Mouse (Mus musculus) urinary bladder, postnatal 10 days (tissue): ENCODE data around the gene Tnpo2.
A peak's percentile ranks its signal among the peaks of the same experiment; 100 is the strongest.

ENCODE experiments used
- DNase-seq: peaks from one replicate; pipeline ENCODE4 v3.0.0; 2022; ENCODE audit warnings: low spot score

Gene Tnpo2

DNA sequence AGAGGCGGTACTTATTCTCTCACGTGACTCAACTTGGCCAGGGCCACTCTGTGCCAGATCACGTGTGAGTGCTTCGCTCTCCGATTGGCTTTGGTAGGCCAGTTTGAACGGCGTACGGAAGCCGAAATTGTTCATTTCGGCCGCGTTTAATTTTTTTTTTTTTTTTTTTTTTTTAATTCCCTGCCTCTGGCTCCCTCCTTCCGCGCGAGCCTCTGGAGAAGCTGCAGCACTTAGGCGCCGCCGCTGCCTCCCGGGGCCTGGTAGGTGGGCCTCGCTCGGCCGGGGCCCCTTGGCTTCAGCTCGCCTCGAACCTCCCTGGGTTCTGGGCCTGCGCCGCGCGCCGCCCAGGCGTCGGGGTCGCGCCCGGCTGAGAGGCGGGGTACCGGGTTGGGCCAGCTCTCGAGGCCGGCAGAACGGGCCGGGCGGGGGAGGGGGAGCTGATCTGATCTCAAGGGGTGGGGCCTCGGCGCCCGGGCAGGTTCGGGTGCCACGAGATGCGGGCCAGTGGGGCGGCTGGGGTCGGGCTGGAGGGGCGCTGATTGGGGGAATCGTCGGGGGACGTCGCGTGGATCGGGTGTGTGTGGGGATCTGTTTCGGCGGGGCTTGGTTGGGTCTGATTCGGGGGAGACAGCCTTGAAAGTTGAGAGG is at the start of gene Tnpo2:
Gene Tnpo2 (plus strand): TSS at position 198 of the 648 bp plus-strand sequence.
- peak; percentile 61 for DNase-seq

DNA sequence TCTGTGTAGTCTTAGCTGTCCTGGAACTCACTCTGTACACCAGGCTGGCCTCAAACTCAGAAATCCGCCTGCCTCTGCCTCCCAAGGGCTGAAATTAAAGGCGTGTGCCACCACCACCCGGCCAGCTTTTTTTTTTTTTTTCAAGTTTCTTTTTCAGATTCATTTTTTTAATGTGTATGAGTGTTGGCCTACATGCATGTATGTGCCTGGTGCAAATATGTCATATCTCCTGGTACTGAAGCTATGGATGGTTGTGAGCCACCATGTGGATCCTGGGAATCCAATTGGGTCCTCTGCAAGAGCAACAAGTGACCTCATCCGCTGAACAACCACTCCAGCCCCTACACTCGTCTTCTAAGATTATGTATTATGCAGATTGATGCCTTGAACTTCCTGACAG is 49.3 kb upstream of the Tnpo2 start:
- DNase-seq = no peak

DNA sequence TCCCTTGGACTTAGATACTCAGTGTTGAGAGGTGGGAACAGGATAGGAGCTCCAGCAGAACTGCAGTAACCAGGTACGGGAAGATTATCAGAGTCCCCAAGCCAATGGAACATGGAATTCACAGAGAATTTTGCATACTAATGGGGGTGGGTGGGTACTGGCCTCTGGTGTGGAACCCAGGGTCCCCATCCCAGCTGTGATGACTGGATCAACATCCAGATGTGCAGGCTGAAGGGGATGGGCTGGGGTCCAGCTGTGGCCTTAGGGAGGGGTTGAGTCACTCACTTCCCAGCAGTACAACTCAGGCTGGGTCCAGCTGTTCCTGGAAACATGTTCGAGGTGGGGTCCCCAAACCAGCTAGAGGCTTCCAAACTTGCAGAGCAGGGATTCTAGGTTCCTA is 48.8 kb upstream of the Tnpo2 start:
- no peak for DNase-seq

DNA sequence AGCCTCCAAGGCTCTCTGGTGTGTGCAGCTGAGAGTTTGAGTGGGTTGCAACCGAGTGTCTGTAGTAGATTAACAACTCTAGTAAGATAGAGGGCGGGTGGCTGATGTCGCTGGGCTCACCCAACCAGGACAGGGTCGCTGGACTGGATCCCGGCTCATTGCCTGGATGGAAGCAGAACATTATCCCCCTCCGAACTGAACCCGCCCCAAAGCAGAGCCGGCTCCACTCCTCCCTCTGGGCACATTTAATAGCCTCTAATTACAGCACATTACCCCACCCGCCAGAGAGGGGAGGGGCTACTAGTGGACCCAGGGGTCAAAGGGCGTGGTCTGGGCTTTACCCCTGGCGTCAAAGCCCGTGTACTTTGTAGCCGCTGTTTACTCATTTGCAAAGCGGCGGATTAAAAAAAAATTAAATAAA is 47.4 kb upstream of the Tnpo2 start:
- no peak for DNase-seq

DNA sequence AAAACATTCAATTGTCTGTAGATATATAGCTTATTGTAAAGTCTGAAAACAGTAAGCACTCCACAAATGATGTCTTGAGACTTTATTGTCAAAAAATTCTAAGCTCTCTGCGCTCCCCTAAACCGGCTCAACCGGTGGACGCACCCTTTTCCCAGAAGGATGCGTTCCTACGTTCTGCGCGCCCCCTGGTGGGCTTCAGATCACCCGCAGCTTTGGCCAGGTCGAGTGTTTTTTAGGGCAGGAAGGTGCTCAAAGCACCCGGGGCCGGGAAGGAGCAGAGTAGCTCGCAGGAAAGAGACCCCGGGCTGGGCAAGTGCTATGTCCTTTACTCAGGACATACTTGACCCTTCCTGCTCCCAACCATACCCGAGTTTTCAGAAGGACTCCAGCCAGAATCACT is 46.9 kb upstream of the Tnpo2 start:
- peak; percentile 87 for DNase-seq

DNA sequence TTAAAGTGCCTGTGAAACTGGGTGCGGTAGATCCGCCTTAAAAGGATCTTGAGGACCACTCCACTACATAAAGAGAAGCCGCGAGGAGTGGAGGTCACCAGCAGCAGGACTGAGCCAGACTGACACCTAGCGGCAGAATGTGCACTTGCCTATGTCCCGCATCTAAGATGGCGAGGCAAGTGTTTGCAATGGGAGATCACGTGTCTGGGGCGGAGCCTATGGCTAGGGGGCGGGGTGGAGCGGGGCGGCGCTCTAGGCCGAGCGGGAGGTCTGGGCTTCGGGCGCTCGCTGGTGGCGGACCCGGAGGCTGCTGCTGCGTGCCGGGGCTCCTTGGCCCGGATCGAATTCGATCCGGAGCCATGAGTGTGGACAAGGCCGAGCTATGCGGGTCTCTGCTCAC is 46.4 kb upstream of the Tnpo2 start, which contains the start of gene Hook2:
Gene Hook2 (plus strand): TSS at position 255 of the 400 bp plus-strand sequence.
- DNase-seq = peak; percentile 91

DNA sequence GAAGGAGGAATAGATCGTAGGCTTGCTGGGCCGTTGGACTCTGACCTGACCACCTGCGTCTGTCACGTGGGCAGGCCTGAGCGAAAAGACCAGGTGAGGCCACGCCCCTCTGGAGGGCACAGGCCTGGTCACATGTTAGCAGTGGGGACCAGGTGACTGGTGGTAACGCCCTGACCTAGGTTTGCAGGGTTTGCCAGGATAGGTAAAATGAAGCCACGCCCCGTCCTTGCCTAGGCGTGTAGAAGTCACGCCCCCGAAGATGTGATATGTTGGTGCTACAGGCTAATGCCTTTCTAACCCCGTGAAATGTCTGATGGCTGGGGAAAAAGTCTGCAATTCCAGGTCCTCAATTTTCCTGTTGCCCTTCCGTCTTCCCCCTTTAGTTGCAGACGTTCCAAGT is 45.9 kb upstream of the Tnpo2 start:
- no peak for DNase-seq

DNA sequence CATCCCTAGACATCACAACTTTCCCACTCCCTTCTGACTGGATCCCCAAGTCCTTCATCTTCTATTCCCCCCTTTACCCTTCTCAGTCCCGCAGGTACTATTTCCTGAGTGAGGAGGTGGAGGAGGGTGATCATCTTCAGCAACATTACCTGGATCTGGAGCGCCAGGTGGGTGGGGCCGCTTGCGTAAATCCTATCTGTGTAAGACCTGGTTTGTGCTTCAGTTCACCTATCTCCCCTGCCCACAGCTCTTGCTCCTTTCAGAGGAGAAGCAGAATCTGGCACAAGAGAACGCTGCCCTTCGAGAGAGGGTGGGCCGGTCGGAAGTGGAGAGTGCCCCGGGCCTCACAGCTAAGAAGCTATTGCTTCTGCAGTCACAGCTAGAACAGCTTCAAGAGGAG is 42.3 kb upstream of the Tnpo2 start:
- no peak for DNase-seq

DNA sequence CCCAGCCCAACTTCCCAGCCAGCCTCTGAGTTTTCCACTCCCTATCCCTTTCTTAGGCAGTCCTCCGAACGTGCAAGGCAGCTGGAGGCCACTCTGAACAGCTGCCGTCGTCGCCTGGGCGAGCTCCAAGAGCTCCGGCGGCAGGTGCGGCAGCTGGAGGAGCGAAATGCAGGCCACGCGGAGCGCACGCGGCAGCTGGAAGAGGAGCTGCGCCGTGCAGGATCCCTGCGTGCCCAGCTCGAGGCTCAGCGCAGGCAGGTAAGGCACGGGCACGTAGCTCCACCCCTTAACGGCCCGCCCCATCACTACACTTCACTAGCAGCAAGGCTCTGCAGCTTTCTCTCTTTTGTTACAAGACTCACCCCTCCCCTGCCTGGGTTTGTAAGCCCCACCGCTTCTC is 41.0 kb upstream of the Tnpo2 start:
- no peak for DNase-seq

DNA sequence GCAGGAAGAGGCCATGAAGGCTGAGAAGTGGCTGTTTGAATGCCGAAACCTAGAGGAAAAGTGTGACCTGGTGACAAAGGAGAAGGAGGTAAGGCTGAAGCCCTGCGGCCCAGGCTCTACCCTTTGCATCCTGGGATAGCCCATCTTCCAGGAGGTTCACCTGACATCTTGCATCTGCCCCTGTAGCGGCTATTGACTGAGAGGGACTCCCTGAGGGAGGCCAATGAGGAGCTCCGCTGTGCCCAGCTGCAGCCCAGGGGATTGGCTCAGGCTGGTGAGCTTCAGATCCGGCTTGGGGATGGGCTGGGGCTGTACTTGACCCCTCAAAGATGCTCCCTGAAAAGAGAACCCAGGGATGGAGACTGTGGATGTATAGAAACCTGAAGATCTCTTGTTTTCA is 39.7 kb upstream of the Tnpo2 start:
- no peak for DNase-seq

DNA sequence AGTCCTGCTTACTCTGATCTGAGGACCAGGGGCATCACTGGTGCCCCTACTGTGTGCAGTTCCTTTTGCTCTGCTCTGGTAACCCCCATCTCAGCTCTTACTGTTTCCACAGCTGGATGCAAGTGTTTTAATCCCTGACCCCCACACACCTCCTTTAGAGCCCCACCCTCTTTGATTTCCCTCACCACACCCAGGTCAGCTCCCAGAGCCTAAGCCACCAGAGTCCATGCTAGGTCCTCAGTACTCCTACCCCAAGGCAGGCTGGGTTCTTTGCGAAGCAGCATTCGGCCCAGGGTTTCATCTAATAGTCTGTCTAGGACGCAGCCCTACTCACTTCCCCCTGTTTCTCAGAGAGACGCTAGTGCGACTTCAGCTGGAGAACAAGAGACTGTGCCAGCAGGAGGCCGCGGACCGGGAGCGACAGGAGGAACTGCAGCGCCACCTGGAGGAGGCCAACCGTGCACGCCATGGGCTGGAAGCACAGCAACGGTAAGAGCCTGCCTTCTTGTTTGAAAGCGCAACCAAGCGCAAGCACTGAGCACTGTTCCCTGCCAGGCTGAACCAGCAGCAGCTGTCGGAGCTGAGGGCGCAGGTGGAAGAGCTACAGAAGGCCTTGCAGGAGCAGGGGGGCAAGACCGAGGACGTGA is 38.9 kb upstream of the Tnpo2 start:
- peak; percentile 74 for DNase-seq

DNA sequence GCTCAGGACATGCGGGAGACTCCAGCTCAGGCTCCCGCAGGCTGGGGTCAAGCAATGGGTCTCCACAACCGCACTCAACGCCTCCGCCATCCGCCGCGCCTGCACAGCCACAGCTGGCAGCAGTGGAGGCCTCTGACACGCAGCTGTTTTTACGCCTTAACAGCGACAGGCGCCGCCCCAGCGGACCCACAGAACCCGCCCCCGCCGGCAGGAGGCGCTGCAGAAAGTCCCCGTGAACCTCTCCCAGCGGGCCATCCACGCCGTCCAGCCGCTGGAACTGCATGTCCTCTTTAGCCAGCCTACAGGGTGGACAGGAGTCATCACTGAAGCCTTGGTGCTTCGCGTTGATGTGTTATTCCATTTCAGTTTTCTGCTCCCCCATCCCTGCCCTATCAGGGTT is 29.0 kb upstream of the Tnpo2 start:
- DNase-seq = no peak

DNA sequence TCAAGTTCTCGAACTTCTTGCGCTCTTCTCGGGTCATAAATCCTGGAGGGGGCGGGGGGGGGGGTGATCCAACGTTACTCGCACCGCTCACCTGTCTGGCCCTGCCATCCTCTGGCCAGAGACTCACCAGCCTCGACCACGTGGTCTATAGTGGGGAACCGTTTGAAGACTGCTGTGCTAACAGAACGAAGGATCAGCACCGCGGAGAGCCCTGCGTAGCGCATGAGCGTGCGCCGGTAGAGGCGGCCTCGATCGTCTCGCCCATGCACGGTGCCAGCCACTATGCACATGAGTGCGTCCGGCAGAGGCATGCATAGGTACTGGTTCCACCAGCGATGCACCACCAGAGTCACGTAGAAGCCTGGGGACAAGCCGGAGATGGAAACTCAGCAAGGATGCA is 25.5 kb upstream of the Tnpo2 start:
- DNase-seq = no peak

DNA sequence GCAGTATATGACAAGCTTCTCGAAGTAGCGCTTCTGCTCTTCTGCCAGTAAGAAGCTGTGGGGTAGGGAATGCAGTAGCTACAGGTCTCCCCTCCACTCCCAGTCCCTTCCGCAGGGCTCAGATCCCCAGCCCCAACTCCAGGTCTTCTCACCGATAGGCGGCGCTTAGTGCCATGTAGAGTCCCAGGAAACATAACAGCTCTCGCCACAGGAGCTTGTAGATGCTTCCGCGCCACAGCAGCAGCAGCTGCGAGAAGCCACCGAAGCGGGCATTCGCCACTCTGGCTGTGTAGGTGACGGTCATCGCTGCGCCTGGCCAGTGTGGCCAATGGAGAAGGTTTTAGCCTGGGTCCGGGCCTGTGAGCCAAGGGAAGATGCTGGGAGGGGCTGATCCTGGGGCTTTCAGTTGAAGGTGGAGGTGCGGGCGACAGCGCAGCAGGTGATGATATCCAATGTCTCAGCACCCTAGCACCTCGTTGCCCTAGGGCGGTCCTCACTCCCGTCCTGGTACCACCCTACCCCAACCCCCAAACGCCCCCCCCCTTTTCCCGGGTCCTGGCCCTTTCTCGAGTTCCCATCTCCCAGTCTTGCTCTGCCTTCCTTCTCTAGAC is 23.4 kb upstream of the Tnpo2 start:
- DNase-seq = no peak

DNA sequence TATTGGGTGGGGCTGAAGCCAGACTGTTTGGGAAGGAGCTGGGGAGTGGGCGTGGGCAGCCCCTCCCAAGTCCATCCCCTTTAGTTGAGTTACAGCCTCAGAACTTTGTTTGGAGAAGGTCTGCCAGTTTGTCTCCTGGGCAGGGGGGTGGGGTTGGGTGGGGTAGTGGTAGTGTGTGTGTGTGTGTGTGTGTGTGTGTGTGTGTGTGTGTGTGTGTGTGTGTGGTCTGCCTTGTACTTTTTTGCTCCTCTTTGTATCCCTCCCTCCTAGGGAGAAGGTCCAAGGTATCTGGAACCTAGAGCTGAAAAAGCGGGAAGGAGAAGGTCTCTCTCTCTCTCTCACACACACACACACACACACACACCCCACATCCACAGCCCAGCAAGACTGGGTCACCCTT is 22.3 kb upstream of the Tnpo2 start, which contains the start of gene Best2:
Gene Best2 (minus strand): TSS at position 101 of the 400 bp plus-strand sequence.
- DNase-seq = no peak

DNA sequence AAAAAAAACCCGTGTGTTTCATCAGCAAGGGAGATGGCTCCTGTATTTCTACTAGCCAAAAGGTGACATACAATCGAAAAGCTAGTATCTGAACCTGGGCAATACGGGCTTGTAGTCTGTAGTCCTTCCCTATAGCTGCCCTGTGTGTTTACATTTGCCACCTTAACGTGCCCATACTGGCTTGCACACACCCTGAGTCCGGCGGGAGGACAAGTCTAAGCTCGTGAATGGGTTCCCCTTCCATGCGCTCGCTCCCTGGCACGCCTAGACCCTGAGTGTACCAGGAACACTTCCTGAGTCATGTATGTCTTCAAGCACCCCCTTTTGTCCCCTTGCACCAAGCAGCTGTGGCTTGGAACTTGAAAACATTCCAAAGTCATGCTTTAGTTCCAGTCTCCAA is 20.0 kb upstream of the Tnpo2 start:
- DNase-seq = no peak

DNA sequence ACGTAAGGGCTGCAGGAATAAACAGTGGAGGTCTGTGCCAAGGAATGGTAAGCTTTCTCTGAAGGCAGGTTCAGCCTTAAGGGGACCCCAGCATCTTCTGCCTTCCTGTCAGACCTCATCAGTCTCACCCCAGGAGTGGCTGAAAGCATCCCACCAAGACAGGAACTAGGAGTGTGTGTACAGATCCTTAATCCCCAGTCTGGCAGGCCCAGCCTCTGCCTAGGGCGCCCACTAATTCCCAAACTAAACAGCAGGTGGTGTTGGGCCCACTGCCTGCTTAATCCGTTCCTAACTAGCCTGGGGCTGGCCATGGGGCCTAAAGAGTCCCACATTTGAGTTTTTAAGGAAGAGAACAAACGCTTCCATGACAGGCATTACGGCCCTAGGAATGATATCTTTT is 19.5 kb upstream of the Tnpo2 start:
- DNase-seq = no peak

DNA sequence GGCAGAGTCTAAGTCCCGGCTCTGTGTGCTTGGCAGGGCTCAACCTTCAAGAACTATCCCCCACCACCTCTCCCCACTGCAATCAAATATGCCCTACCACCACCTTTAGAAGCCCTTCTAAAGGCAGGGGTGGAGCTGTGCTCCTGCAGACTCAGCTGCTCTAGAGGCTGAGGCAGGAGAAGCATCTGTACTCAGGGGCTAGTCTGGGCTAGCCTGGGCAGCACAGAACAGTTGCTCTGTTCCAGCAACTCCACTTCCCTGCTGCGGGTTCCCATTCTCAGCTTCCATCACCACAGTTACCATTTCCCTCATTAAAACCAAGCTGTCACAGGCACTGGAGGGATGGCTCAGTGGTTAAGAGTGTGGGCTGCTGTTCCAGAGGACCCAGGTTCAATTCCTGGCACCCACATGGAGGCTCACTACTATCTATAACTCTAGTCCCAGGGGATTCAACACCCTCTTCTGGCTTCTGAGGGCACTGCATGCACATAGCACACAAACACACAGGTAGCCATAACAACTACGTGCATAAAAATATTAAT is 15.1 kb upstream of the Tnpo2 start:
- no peak for DNase-seq

DNA sequence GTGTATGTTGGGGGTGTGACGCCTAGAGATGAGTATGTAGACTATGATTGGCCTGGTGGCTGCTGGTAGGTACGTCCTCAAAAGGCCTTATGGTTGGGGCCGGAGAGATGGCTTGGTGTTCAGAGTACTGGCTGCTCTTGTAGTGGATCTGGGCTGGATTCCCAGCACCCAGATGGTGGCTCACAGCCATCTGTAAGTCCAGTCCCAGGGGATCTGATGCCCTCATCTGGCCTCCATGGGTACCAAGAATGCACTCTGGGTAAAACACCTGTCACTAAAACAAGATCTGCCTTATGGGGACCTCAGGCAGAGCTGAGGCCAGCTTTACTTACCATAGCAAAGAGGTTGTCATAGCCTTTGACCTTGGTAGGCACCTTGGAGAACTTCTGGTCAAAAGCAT is 12.9 kb upstream of the Tnpo2 start:
- no peak for DNase-seq

DNA sequence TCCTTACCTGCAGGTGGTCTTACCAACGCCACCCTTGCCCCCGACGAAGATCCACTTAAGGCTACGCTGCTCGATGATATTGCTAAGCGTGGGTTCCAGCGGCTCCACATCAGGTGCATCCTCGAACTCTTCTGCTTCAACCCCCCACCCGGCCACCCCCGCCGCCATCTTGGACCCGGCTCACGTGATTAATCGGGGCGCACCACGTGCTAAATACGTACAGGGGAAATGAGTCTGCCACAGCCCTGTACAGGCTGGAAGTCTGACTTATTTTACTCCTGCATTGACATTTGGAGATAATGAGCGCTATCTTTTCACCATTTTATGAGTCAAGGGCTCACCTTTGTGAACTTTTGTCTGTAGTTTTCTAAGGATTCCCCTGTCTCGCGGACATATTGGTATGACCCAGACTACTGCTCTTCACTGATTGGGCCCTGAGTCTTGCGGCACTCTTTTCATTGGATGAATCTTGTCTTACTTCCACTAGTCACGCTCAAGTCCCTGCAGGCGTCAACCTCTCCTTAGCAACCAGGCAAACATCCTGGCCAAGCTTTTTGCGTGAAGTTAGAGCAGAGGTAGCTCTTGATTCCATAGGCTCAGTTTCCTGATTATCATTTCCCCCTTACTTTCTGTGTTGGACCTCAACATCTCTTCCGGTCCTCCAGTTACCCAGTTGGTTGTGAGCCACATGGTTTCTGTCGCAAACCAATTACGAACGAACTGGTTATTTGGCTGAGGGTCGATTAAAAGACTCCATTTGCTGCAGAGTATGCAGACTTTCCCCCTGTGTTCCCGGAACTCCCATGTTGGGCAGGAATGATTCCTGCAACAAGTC is 11.4 kb upstream of the Tnpo2 start, which contains the start of gene Asna1:
Gene Asna1 (minus strand): TSS at position 184 of the 835 bp plus-strand sequence.
- no peak for DNase-seq

DNA sequence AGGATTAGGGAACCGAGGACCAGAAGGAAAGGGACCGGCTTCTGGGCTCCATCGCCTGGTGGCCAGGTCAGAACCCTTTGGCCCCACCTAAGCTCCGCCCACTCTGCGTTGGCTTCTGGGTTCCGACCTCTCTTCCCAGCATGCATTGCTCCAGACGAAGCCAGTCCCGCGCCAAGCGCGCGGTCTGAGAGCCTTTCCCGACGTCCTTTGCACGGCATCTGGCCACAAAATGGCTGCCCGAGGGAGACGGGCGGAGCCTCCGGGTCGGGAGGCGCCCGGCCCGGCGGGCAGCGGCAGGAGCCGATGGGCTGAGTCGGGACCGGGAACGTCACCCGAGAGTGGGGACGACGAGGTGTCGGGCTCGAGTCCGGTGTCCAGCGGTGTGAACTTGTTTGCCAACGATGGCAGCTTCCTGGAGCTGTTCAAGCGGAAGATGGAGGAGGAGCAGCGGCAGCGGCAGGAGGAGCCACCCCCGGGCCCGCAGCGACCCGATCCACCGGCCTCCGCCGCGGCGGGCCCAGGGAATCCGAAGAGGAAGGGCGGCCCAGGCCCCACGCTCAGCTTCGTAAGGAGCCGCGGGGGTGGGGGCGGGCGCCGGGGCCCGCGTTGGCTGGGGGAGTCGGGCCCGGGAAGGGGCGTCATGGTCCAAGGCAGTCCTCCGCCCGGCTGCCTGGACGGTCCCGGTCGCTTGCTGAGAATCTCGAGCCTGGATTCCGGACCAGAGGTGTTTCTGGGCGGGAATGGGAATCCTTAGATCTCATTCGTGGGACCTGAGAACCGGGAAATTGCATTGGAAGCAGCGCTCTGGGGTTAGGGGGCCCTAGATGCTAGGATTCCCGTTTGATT is 9.8 kb upstream of the Tnpo2 start, which contains the start of gene Trir:
Gene Trir (plus strand): TSS at position 154 of the 846 bp plus-strand sequence.
- DNase-seq = peak; percentile 85
